Mouse (Mus musculus) midbrain, postnatal 0 days (tissue): ENCODE measurements at regions not wholly inside any gene's neighbourhood (a gene's known extent, or its start where the extent isn't known, plus 50 kb on each side); places are given as distances from the start of the nearest gene placed in this dataset.

Experiments
- ATAC-seq: fragments of 200-750 bp; cut with Nextera tagmentation; 2 replicates; pipeline ENCODE4 v1.8.0; 2017; ENCODE audit warnings: moderate number of reproducible peaks, mild to moderate bottlenecking, moderate TSS enrichment, moderate library complexity; ENCODE audit not compliant: low FRiP score
- DNase-seq: peaks from one replicate; pipeline ENCODE4 v3.0.0-alpha.2; 2015; ENCODE audit warnings: low spot score
- H3K27ac ChIP-seq: fragments of 300-500 bp; sonication (generic); 2 replicates; pipeline ENCODE4 v1.5.1; 2014; ENCODE audit warnings: low read depth, mild to moderate bottlenecking, low read length, mixed read lengths
- H3K27me3 ChIP-seq: fragments of 300-500 bp; sonication (generic); 2 replicates; pipeline ENCODE4 v1.6.1; 2014; ENCODE audit warnings: low read length, control low read depth, mixed read lengths; ENCODE audit not compliant: insufficient read depth
- H3K36me3 ChIP-seq: fragments of 300-500 bp; sonication (generic); 2 replicates; pipeline ENCODE4 v1.6.1; 2014; ENCODE audit warnings: low read length, control low read depth, mixed read lengths; ENCODE audit not compliant: insufficient read depth
- H3K4me1 ChIP-seq: fragments of 300-500 bp; sonication (generic); 2 replicates; pipeline ENCODE4 v1.6.1; 2014; ENCODE audit warnings: mild to moderate bottlenecking, control low read depth, antibody characterized with exemption, low read length, mixed read lengths; ENCODE audit not compliant: insufficient read depth
- H3K4me2 ChIP-seq: fragments of 300-500 bp; sonication (generic); 2 replicates; pipeline ENCODE4 v1.6.1; 2014; ENCODE audit warnings: low read depth, mild to moderate bottlenecking, low read length, mixed read lengths; ENCODE audit not compliant: poor library complexity, severe bottlenecking
- H3K4me3 ChIP-seq: fragments of 300-500 bp; sonication (generic); 2 replicates; pipeline ENCODE4 v1.5.1; 2014; ENCODE audit warnings: low read depth, mild to moderate bottlenecking, low read length, moderate library complexity
- H3K9ac ChIP-seq: fragments of 300-500 bp; sonication (generic); replicated peaks from 2 replicates; pipeline ENCODE4 v1.6.1; 2014; ENCODE audit warnings: mild to moderate bottlenecking, low read length, moderate library complexity, mixed read lengths; ENCODE audit not compliant: poor library complexity, severe bottlenecking
- H3K9me3 ChIP-seq: fragments of 300-500 bp; sonication (generic); 2 replicates; pipeline ENCODE4 v1.6.1; 2016; ENCODE audit warnings: low read length, control low read depth
- CTCF ChIP-seq: IDR thresholded peaks from 2 replicates; pipeline ENCODE4 v1.5.1; 2016; ENCODE audit warnings: antibody characterized with exemption, mild to moderate bottlenecking
- WGBS: fragments of 180-500 bp; shearing (Covaris S2); extraction: QIAGEN DNeasy Blood & Tissue Kit; methylation state at CpG from one replicate; pipeline ENCODE4 v1.1.7; 2014; 5-methylcytosine and 5-hydroxymethylcytosine counted together

- DNase-seq (peak; percentile 35), ATAC-seq (no peak)
- no peaks in the 10 kb centered on the region for H3K27me3 ChIP-seq
- peak overlapping the region; percentile 26 for H3K27ac ChIP-seq
- TF ChIP-seq CTCF: no peak
- H3K4me2 ChIP-seq: no peak overlapping the region
- no peaks in the 10 kb centered on the region for H3K4me1 ChIP-seq
- H3K9ac ChIP-seq: no peak overlapping the region
- H3K9me3 ChIP-seq: no peaks in the 10 kb centered on the region
- 45% methylated on average over 11 of the region's 11 CpGs for WGBS
- no peak overlapping the region for H3K4me3 ChIP-seq
- H3K36me3 ChIP-seq: no peaks in the 10 kb centered on the region
Measured at GRCm38 (mm10) chr12:106952621-106953020, 535.8 kb upstream of the 3110018I06Rik start.

- H3K4me3 ChIP-seq: no peak overlapping the region
- no peak overlapping the region for H3K9ac ChIP-seq
- DNase-seq (peak; percentile 93), ATAC-seq (no peak)
- H3K27ac ChIP-seq: no peak overlapping the region
- H3K27me3 ChIP-seq: no peaks in the 10 kb centered on the region
- no peaks in the 10 kb centered on the region for H3K4me1 ChIP-seq
- no peaks in the 10 kb centered on the region for H3K36me3 ChIP-seq
- no peak for TF ChIP-seq CTCF
- no peaks in the 10 kb centered on the region for H3K9me3 ChIP-seq
- WGBS: 44% methylated on average over 12 of the region's 12 CpGs
- no peak overlapping the region for H3K4me2 ChIP-seq
Measured at GRCm38 (mm10) chr12:106955778-106956177, 532.7 kb upstream of the 3110018I06Rik start.

GRCm38 (mm10) chr12:106956266-106956665 is 532.2 kb upstream of the 3110018I06Rik start:
- Histone ChIP-seq H3K4me1 (no peaks in the 10 kb centered on the region), H3K9me3 (no peaks in the 10 kb centered on the region), H3K36me3 (no peaks in the 10 kb centered on the region), H3K4me2 (no peak overlapping the region), H3K27ac (no peak overlapping the region), H3K9ac (no peak overlapping the region), H3K27me3 (no peaks in the 10 kb centered on the region), H3K4me3 (no peak overlapping the region)
- ATAC-seq (no peak), DNase-seq (peak; percentile 26)
- WGBS: 64% methylated on average over 6 of the region's 6 CpGs
- TF ChIP-seq CTCF: 0 out of 2 replicates have a peak, but pooled peaks have one; percentile 3

GRCm38 (mm10) chr12:106961991-106962390 is 526.4 kb upstream of the 3110018I06Rik start:
- Histone ChIP-seq H3K4me1 (no peaks in the 10 kb centered on the region), H3K4me3 (no peak overlapping the region), H3K36me3 (no peaks in the 10 kb centered on the region), H3K9me3 (no peaks in the 10 kb centered on the region), H3K27ac (no peak overlapping the region), H3K27me3 (no peaks in the 10 kb centered on the region), H3K4me2 (no peak overlapping the region), H3K9ac (no peak overlapping the region)
- TF ChIP-seq CTCF: no peak
- no peak for DNase-seq
- 42% methylated on average over 4 of the region's 4 CpGs for WGBS
- ATAC-seq: no peak

GRCm38 (mm10) chr12:106963762-106964161 is 524.7 kb upstream of the 3110018I06Rik start:
- H3K27me3 ChIP-seq: no peaks in the 10 kb centered on the region
- H3K9ac ChIP-seq: no peak overlapping the region
- WGBS: 72% methylated on average over 5 of the region's 5 CpGs
- DNase-seq (no peak), ATAC-seq (no peak)
- H3K4me1 ChIP-seq: no peaks in the 10 kb centered on the region
- H3K27ac ChIP-seq: no peak overlapping the region
- H3K4me3 ChIP-seq: no peak overlapping the region
- no peaks in the 10 kb centered on the region for H3K36me3 ChIP-seq
- no peaks in the 10 kb centered on the region for H3K9me3 ChIP-seq
- no peak overlapping the region for H3K4me2 ChIP-seq
- peak; percentile 50 for TF ChIP-seq CTCF

- H3K36me3 ChIP-seq: no peaks in the 10 kb centered on the region
- H3K9ac ChIP-seq: no peak overlapping the region
- no peaks in the 10 kb centered on the region for H3K27me3 ChIP-seq
- no peak for TF ChIP-seq CTCF
- DNase-seq (no peak), ATAC-seq (no peak)
- H3K4me2 ChIP-seq: no peak overlapping the region
- no peaks in the 10 kb centered on the region for H3K9me3 ChIP-seq
- H3K4me1 ChIP-seq: no peaks in the 10 kb centered on the region
- 44% methylated on average over 5 of the region's 5 CpGs for WGBS
- no peak overlapping the region for H3K27ac ChIP-seq
- no peak overlapping the region for H3K4me3 ChIP-seq
Measured at GRCm38 (mm10) chr12:106969873-106970272, 518.6 kb upstream of the 3110018I06Rik start.
